ENCODE assay signal across 8 mouse cellular contexts in genomic region chr10:116473759-116474549, GRCm38 (mm10). TPM values are rescaled to one million over a fixed set of nuclear protein-coding genes. Genes with fewer than 3 reads are reported as not detected.
DNase-seq lines count a peak whose midpoint lies in the region; ATAC-seq and TF ChIP-seq lines count a peak whose summit lies in the region.

TSS of gene Kcnmb4 (minus strand) at chr10:116473878.

- no peak for TF ChIP-seq POLR2A in thymus, adult 2 months (IDR thresholded peaks at IDR 0.05; ENCODE audit: control insufficient read depth, extremely low read depth, insufficient read depth, low read length, poor library complexity)

- no peaks in the 10 kb centered on the region for H3K36me3 ChIP-seq in kidney, embryonic 16.5 days (ENCODE audit: insufficient read depth, low read length)
- no peaks in the 10 kb centered on the region for H3K36me3 ChIP-seq in liver, embryonic 12.5 days
- H3K36me3 ChIP-seq in thymus, adult 2 months (ENCODE audit: control insufficient read depth, insufficient read depth, low read length), result no peaks in the 10 kb centered on the region

- H3K27me3 ChIP-seq in kidney, embryonic 16.5 days (ENCODE audit: insufficient read depth, low read length), result 0 out of 2 replicates have a peak, but pooled peaks cover 5% of the 10 kb centered on the region
- H3K27me3 ChIP-seq in liver, embryonic 12.5 days (replicated peaks), result peaks cover 65% of the 10 kb centered on the region
- no peaks in the 10 kb centered on the region for H3K27me3 ChIP-seq in thymus, adult 2 months (ENCODE audit: control insufficient read depth, insufficient read depth, low read length)

- H3K9me3 ChIP-seq in kidney, embryonic 16.5 days (ENCODE audit: low read length), result peaks cover 2% of the 10 kb centered on the region; the same call in 1 of the 2 replicates
- H3K9me3 ChIP-seq in liver, embryonic 12.5 days (replicated peaks), result peaks cover 7% of the 10 kb centered on the region

- peak; percentile 21; the same call in 1 of the 2 replicates for TF ChIP-seq CTCF in thymus, adult 2 months (IDR thresholded peaks at IDR 0.05; ENCODE audit: borderline replicate concordance, control insufficient read depth, extremely low read depth, insufficient read depth, low read length, poor library complexity)

- no peak within 1 kb of the TSS for H3K27ac ChIP-seq in kidney, embryonic 16.5 days (ENCODE audit: low read length)
- no peak within 1 kb of the TSS for H3K27ac ChIP-seq in liver, embryonic 12.5 days
- H3K27ac ChIP-seq in thymus, adult 2 months (ENCODE audit: control insufficient read depth, insufficient read depth, low read length), result peak within 1 kb of the TSS; percentile 22

- peak; percentile 89 for ATAC-seq in kidney, embryonic 16.5 days (ENCODE audit: low FRiP score, low TSS enrichment)
- peak; percentile 70; the same call in 1 of the 2 replicates for ATAC-seq in liver, embryonic 12.5 days

- peak; percentile 13 to 23 for DNase-seq in lung, adult 18-20 months
- DNase-seq in lung, postnatal 25 days (ENCODE audit: low spot score), result no peak
- peak; percentile 73 for DNase-seq in cerebellum, adult 9-10 months
- peak; percentile 57 to 62 for DNase-seq in frontal cortex, postnatal 36 days (ENCODE audit: low spot score in 2 of 2)
- DNase-seq in neural tube, embryonic 10.5 days (ENCODE audit: extremely low spot score, low spot score), result peak; percentile 65
- peak; percentile 45 for DNase-seq in thymus, adult 2 months

- under 1% methylated on average over 60 of the region's 92 CpGs for WGBS in kidney, embryonic 16.5 days
- WGBS in liver, embryonic 12.5 days (ENCODE audit: insufficient replicate concordance), result under 1% methylated on average over 72 of the region's 92 CpGs
- 10% methylated on average over 92 of the region's 92 CpGs for WGBS in thymus, adult 2 months

- peaks cover 20% of the 10 kb centered on the region; the same call in 1 of the 2 replicates for H3K4me1 ChIP-seq in kidney, embryonic 16.5 days (ENCODE audit: insufficient read depth, low read length)
- peaks cover 17% of the 10 kb centered on the region for H3K4me1 ChIP-seq in liver, embryonic 12.5 days
- peaks cover 10% of the 10 kb centered on the region for H3K4me1 ChIP-seq in thymus, adult 2 months (replicated peaks; ENCODE audit: control insufficient read depth, insufficient read depth, low read length)

- peak within 1 kb of the TSS; percentile 73 for H3K4me3 ChIP-seq in kidney, embryonic 16.5 days (ENCODE audit: low read length)
- H3K4me3 ChIP-seq in liver, embryonic 12.5 days, result peak within 1 kb of the TSS; percentile 64
- H3K4me3 ChIP-seq in thymus, adult 2 months (ENCODE audit: control insufficient read depth, insufficient read depth, low read length), result peak within 1 kb of the TSS; percentile 60

- H3K4me2 ChIP-seq in kidney, embryonic 16.5 days (replicated peaks; ENCODE audit: low read depth, low read length), result peak within 1 kb of the TSS; percentile 84
- peak within 1 kb of the TSS; percentile 77 for H3K4me2 ChIP-seq in liver, embryonic 12.5 days

- peak within 1 kb of the TSS; percentile 65 for H3K9ac ChIP-seq in kidney, embryonic 16.5 days (replicated peaks; ENCODE audit: low read length)
- H3K9ac ChIP-seq in liver, embryonic 12.5 days, result peak within 1 kb of the TSS; percentile 61

RNA-seq across cellular contexts. Expression of gene Kcnmb4, which starts in this region (rescaled TPM):
- 4.2 and 5.1 TPM in 2 replicates for polyA plus RNA-seq in kidney, embryonic 16.5 days (2015; fragmentation: Nextera tagmentation; extraction: Ambion mirVana)
- polyA plus RNA-seq in liver, embryonic 12.5 days (2016; fragmentation: Nextera tagmentation; extraction: Ambion mirVana), result 0.67 and 0.81 TPM in 2 replicates
- polyA plus RNA-seq in thymus, adult 2 months (2012; rRNA removed), result 144 and 185 TPM in 2 replicates

Comparison
In these comparisons a context has a peak if more than half of its experiments do, and no peak if none do; other contexts are left out.
1. RNA of gene Kcnmb4 (polyA plus RNA-seq): 144 to 185 TPM in thymus, adult 2 months; 4.2 to 5.1 TPM in kidney, embryonic 16.5 days and 0.67 to 0.81 TPM in liver, embryonic 12.5 days; every median in the first group is over 10 times any median in the second.
2. Peak in ATAC-seq, H3K4me3 ChIP-seq, H3K9ac ChIP-seq and H3K4me2 ChIP-seq in liver, embryonic 12.5 days; RNA of the gene not detected or under 1 TPM.
3. Peak in every context shown above with its lines, with median percentiles within 50 percentile points of each other: H3K4me3 ChIP-seq.